Mouse (Mus musculus) heart, embryonic 11.5 days (tissue): ENCODE measurements at regions not wholly inside any gene's neighbourhood (a gene's known extent, or its start where the extent isn't known, plus 50 kb on each side); places are given as distances from the start of the nearest gene placed in this dataset.

Experiments used
- ATAC-seq: fragments of 200-750 bp; cut with Nextera tagmentation; replicated peaks from 2 replicates; pipeline ENCODE4 v1.8.0; 2017; ENCODE audit warnings: moderate library complexity; ENCODE audit not compliant: insufficient number of reproducible peaks, low FRiP score, low TSS enrichment
- H3K27ac ChIP-seq: fragments of 300-500 bp; sonication (generic); 2 replicates; pipeline ENCODE4 v1.5.1; 2014; ENCODE audit warnings: mild to moderate bottlenecking, low read depth, low read length
- H3K27me3 ChIP-seq: fragments of 300-500 bp; sonication (generic); 2 replicates; pipeline ENCODE4 v1.6.1; 2014; ENCODE audit warnings: mild to moderate bottlenecking, low read length, mixed read lengths; ENCODE audit not compliant: control insufficient read depth, insufficient read depth
- H3K36me3 ChIP-seq: fragments of 300-500 bp; sonication (generic); 2 replicates; pipeline ENCODE4 v1.6.1; 2014; ENCODE audit warnings: mild to moderate bottlenecking, low read length, moderate library complexity, mixed read lengths; ENCODE audit not compliant: control insufficient read depth, insufficient read depth
- H3K4me1 ChIP-seq: fragments of 300-500 bp; sonication (generic); 2 replicates; pipeline ENCODE4 v1.6.1; 2014; ENCODE audit warnings: low read length; ENCODE audit not compliant: control insufficient read depth, insufficient read depth
- H3K4me2 ChIP-seq: fragments of 300-500 bp; sonication (generic); 2 replicates; pipeline ENCODE4 v1.6.1; 2014; ENCODE audit warnings: mild to moderate bottlenecking, moderate library complexity
- H3K4me3 ChIP-seq: fragments of 300-500 bp; sonication (generic); 2 replicates; pipeline ENCODE4 v1.5.1; 2014; ENCODE audit warnings: low read depth, low read length
- H3K9ac ChIP-seq: fragments of 300-500 bp; sonication (generic); 2 replicates; pipeline ENCODE4 v1.6.1; 2014; ENCODE audit warnings: mild to moderate bottlenecking, low read depth, low read length, moderate library complexity
- H3K9me3 ChIP-seq: fragments of 300-500 bp; sonication (generic); replicated peaks from 2 replicates; pipeline ENCODE4 v1.6.1; 2016; ENCODE audit warnings: low read length; ENCODE audit not compliant: control insufficient read depth
- WGBS: fragments of 180-500 bp; shearing (Covaris S2); extraction: QIAGEN DNeasy Blood & Tissue Kit; methylation state at CpG from one replicate; pipeline ENCODE4 v1.1.7; 2014; ENCODE audit not compliant: insufficient replicate concordance; 5-methylcytosine and 5-hydroxymethylcytosine counted together

DNA sequence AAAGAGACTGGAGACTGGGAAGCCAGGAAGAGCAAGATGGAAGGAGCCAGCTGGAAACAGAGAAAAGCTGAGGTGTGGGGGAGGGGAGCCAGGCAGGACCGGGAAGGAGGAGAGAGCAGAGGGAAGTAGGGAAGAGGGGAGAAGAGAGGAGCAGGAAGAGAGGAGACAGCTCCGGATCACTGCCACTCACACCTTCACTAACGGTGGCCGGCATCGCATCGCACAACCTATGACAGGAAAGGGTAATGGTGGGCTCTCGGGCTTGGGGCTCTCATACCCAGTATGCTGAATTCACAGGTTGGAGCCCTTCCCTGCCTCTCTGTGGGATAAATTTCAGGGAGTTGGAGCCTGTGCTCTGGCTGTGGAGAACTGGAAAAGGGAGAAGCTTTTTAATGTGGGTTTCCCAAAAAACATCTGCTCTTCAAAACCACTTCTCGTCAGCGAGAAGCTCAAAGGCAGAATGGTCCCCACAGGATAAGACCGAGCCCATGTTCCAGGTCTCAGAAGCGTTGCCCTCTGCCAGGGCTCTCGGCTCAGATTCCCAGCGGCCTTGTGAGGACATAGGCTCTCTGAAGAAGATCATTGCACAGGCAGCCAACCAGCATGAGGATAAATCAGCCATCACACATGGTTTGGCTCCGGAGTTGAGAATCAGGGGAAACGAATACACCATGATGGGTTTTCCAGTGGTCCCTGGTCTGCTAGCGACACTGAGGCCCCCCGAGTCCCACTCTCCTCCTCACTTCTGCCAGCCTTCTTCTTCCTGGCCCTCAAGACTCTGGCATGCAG is 53.8 kb upstream of the Coro2b start:
- no peaks in the 10 kb centered on the region for H3K4me1 ChIP-seq
- H3K4me3 ChIP-seq, result no peak overlapping the region
- no peak overlapping the region for H3K4me2 ChIP-seq
- H3K27me3 ChIP-seq, result no peaks in the 10 kb centered on the region
- H3K9me3 ChIP-seq, result no peaks in the 10 kb centered on the region
- no peaks in the 10 kb centered on the region for H3K36me3 ChIP-seq
- WGBS, result 82% methylated on average over 17 of the region's 17 CpGs
- ATAC-seq, result no peak
- no peak overlapping the region for H3K9ac ChIP-seq
- no peak overlapping the region for H3K27ac ChIP-seq

DNA sequence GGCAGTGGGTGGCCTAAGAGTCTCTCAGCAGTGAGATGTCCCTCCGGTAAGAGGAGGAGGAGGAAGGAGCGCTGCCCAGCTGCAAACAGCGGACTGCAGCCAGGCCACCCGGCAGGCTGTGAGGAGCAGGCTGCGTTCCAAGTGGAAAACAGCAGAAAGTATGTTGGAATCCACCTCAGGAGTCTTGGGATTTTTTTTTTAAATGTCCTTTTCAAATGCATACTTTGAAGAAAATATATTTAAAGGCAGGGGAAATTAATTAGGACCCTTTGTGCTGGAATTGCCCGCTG is 54.3 kb upstream of the Coro2b start:
- Histone ChIP-seq H3K4me1 (no peaks in the 10 kb centered on the region), H3K27ac (no peak overlapping the region), H3K27me3 (no peaks in the 10 kb centered on the region), H3K9me3 (no peaks in the 10 kb centered on the region), H3K36me3 (no peaks in the 10 kb centered on the region), H3K4me2 (no peak overlapping the region), H3K9ac (no peak overlapping the region), H3K4me3 (no peak overlapping the region)
- WGBS, result 67% methylated on average over 6 of the region's 6 CpGs
- ATAC-seq, result no peak

- H3K4me2 ChIP-seq, result no peak overlapping the region
- H3K27ac ChIP-seq, result no peak overlapping the region
- H3K9ac ChIP-seq, result no peak overlapping the region
- no peaks in the 10 kb centered on the region for H3K4me1 ChIP-seq
- no peak overlapping the region for H3K4me3 ChIP-seq
- H3K9me3 ChIP-seq, result no peaks in the 10 kb centered on the region
- H3K36me3 ChIP-seq, result no peaks in the 10 kb centered on the region
- no peak for ATAC-seq
- H3K27me3 ChIP-seq, result no peaks in the 10 kb centered on the region
- WGBS, result 67% methylated on average over 7 of the region's 7 CpGs
These were observed 61.2 kb upstream of the Coro2b start for GRCm38 (mm10) chr9:62598056-62598455.

DNA sequence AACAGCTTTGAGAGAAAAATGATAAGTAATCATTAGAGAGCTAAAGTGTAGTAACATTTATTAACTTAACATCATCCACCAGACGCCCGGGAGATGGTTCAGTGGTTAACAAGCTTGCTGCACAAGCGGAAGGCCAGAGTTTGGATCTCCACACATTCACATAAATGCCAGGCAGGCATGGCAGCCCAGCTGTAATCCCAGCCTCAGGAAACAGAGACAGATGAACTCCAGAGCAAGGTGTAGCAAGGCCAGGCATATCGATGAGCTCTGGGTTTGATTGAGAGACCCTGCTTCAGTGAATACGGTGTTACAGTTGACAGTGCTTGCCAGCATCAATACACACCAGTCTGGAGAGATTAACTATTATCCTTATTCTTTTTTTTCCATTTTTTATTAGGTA is 62.1 kb upstream of the Coro2b start:
- H3K9me3 ChIP-seq, result no peaks in the 10 kb centered on the region
- H3K4me2 ChIP-seq, result no peak overlapping the region
- no peak overlapping the region for H3K27ac ChIP-seq
- no peaks in the 10 kb centered on the region for H3K27me3 ChIP-seq
- ATAC-seq, result no peak
- no peak overlapping the region for H3K4me3 ChIP-seq
- H3K36me3 ChIP-seq, result no peaks in the 10 kb centered on the region
- H3K4me1 ChIP-seq, result no peaks in the 10 kb centered on the region
- 89% methylated on average over 5 of the region's 5 CpGs for WGBS
- H3K9ac ChIP-seq, result no peak overlapping the region

- Histone ChIP-seq H3K36me3 (no peaks in the 10 kb centered on the region), H3K9me3 (peaks cover 2% of the 10 kb centered on the region; the same call in 1 of the 2 replicates), H3K4me3 (no peak overlapping the region), H3K4me1 (0 out of 2 replicates have a peak, but pooled peaks cover 3% of the 10 kb centered on the region), H3K27ac (no peak overlapping the region), H3K27me3 (no peaks in the 10 kb centered on the region), H3K9ac (no peak overlapping the region), H3K4me2 (no peak overlapping the region)
- 60% methylated on average over 2 of the region's 2 CpGs for WGBS
- ATAC-seq, result no peak
These were observed 67.1 kb upstream of the Itga11 start for GRCm38 (mm10) chr9:62610526-62610925.

- 43% methylated on average over 2 of the region's 2 CpGs for WGBS
These were observed 66.2 kb upstream of the Itga11 start for GRCm38 (mm10) chr9:62611452-62611851.

GRCm38 (mm10) chr9:62613053-62613452 is 64.6 kb upstream of the Itga11 start:
- Histone ChIP-seq H3K4me2 (no peak overlapping the region), H3K4me1 (0 out of 2 replicates have a peak, but pooled peaks cover 3% of the 10 kb centered on the region), H3K4me3 (no peak overlapping the region), H3K9ac (no peak overlapping the region), H3K9me3 (peaks cover 2% of the 10 kb centered on the region; the same call in 1 of the 2 replicates), H3K27me3 (no peaks in the 10 kb centered on the region), H3K36me3 (no peaks in the 10 kb centered on the region), H3K27ac (peak overlapping the region; percentile 24; the same call in 1 of the 2 replicates)
- 61% methylated on average over 2 of the region's 2 CpGs for WGBS
- ATAC-seq, result no peak

More at GRCm38 (mm10) chr9:62611452-62611851, 66.2 kb upstream of the Itga11 start:
- Histone ChIP-seq H3K27me3 (no peaks in the 10 kb centered on the region), H3K27ac (no peak overlapping the region), H3K4me1 (0 out of 2 replicates have a peak, but pooled peaks cover 3% of the 10 kb centered on the region), H3K9ac (no peak overlapping the region), H3K9me3 (peaks cover 2% of the 10 kb centered on the region; the same call in 1 of the 2 replicates), H3K4me2 (no peak overlapping the region), H3K36me3 (no peaks in the 10 kb centered on the region), H3K4me3 (no peak overlapping the region)
- ATAC-seq, result no peak

GRCm38 (mm10) chr9:62613806-62614205 is 63.8 kb upstream of the Itga11 start:
- Histone ChIP-seq H3K9ac (no peak overlapping the region), H3K9me3 (peaks cover 2% of the 10 kb centered on the region; the same call in 1 of the 2 replicates), H3K4me2 (no peak overlapping the region), H3K36me3 (no peaks in the 10 kb centered on the region), H3K27me3 (no peaks in the 10 kb centered on the region), H3K4me1 (0 out of 2 replicates have a peak, but pooled peaks cover 3% of the 10 kb centered on the region), H3K4me3 (no peak overlapping the region), H3K27ac (no peak overlapping the region)
- ATAC-seq, result no peak
- 83% methylated on average over 8 of the region's 8 CpGs for WGBS

DNA sequence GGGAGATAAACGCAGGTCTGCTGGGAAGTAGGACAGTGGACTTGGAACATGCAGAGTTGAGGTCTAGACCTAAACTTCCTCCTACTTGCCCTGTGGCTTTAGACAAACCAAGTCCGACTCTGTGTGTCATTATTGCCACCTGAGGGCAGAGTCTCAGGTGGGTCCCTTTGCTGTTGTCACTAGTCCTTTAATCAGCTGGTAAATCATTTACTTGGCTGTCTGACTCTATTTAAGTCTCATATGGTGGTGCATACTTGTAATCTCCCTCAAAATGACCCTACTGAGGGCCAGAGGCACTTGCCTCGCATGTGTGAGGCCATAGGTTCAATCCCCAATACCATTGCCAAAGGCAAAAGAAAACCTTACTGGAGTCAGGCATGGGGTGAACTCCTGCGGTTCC is 62.7 kb upstream of the Itga11 start:
- Histone ChIP-seq H3K36me3 (no peaks in the 10 kb centered on the region), H3K9ac (no peak overlapping the region), H3K4me1 (0 out of 2 replicates have a peak, but pooled peaks cover 3% of the 10 kb centered on the region), H3K27ac (no peak overlapping the region), H3K27me3 (no peaks in the 10 kb centered on the region), H3K4me3 (no peak overlapping the region), H3K9me3 (peaks cover 2% of the 10 kb centered on the region; the same call in 1 of the 2 replicates), H3K4me2 (no peak overlapping the region)
- no peak for ATAC-seq
- WGBS, result 73% methylated on average over 4 of the region's 4 CpGs
